Mouse (Mus musculus) embryonic facial prominence, embryonic 13.5 days (tissue): ENCODE measurements around the gene Nek10. TPM values are rescaled to one million over a fixed set of nuclear protein-coding genes. Genes with fewer than 3 reads are reported as not detected.

Experiments used
- ATAC-seq: fragments of 200-750 bp; cut with Nextera tagmentation; 2 replicates; pipeline ENCODE4 v1.8.0; 2017; ENCODE audit warnings: low read depth; ENCODE audit not compliant: insufficient number of reproducible peaks, insufficient read depth, low FRiP score, low TSS enrichment
- H3K27ac ChIP-seq: fragments of 300-500 bp; sonication (generic); 2 replicates; pipeline ENCODE4 v1.5.1; 2015; ENCODE audit warnings: moderate library complexity, mild to moderate bottlenecking, inconsistent platforms
- H3K27me3 ChIP-seq: fragments of 300-500 bp; sonication (generic); 2 replicates; pipeline ENCODE4 v1.6.1; 2015; ENCODE audit warnings: mild to moderate bottlenecking, inconsistent platforms
- H3K36me3 ChIP-seq: fragments of 300-500 bp; sonication (generic); 2 replicates; pipeline ENCODE4 v1.6.1; 2015; ENCODE audit warnings: mild to moderate bottlenecking, inconsistent platforms
- H3K4me1 ChIP-seq: fragments of 300-500 bp; sonication (generic); 2 replicates; pipeline ENCODE4 v1.6.1; 2015; ENCODE audit warnings: inconsistent platforms
- H3K4me2 ChIP-seq: fragments of 300-500 bp; sonication (generic); 2 replicates; pipeline ENCODE4 v1.6.1; 2015; ENCODE audit warnings: moderate library complexity, mild to moderate bottlenecking, inconsistent platforms
- H3K4me3 ChIP-seq: fragments of 300-500 bp; sonication (generic); 2 replicates; pipeline ENCODE4 v1.5.1; 2015; ENCODE audit warnings: mild to moderate bottlenecking, inconsistent platforms
- H3K9ac ChIP-seq: fragments of 300-500 bp; sonication (generic); 2 replicates; pipeline ENCODE4 v1.6.1; 2015; ENCODE audit warnings: mild to moderate bottlenecking, inconsistent platforms
- H3K9me3 ChIP-seq: fragments of 300-500 bp; sonication (generic); 2 replicates; pipeline ENCODE4 v1.6.1; 2016; ENCODE audit warnings: inconsistent platforms
- WGBS: fragments of 180-500 bp; shearing (Covaris S2); methylation state at CpG from one replicate; pipeline ENCODE4 v1.1.7; 2015; ENCODE audit warnings: mixed read lengths; 5-methylcytosine and 5-hydroxymethylcytosine counted together
- polyA plus RNA-seq: library from polyadenylated mRNA; unstranded; fragments of >200 nt; fragmentation: Nextera tagmentation; extraction: Ambion mirVana; gene quantifications from 2 replicates; pipeline ENCODE4 v1.2.1, GENCODE M21; 2015

Nek10 gene
- polyA plus RNA-seq, 1 experiment from 2014 or later: 0.03 TPM

- Histone ChIP-seq H3K4me3 (no peak overlapping the region), H3K27ac (no peak overlapping the region), H3K4me1 (no peaks in the 10 kb centered on the region), H3K4me2 (no peak overlapping the region), H3K9me3 (no peaks in the 10 kb centered on the region), H3K27me3 (no peaks in the 10 kb centered on the region), H3K36me3 (no peaks in the 10 kb centered on the region), H3K9ac (no peak overlapping the region)
- 72% methylated on average over 4 of the region's 4 CpGs for WGBS
- ATAC-seq: no peak
Measured at GRCm38 (mm10) chr14:14871700-14872099, 68.5 kb downstream of the Nek10 start.

GRCm38 (mm10) chr14:14893932-14894652 lies 90.9 kb downstream of the Nek10 start:
- no peak overlapping the region for H3K27ac ChIP-seq
- H3K4me1 ChIP-seq: no peaks in the 10 kb centered on the region
- H3K4me2 ChIP-seq: no peak overlapping the region
- no peaks in the 10 kb centered on the region for H3K9me3 ChIP-seq
- no peaks in the 10 kb centered on the region for H3K36me3 ChIP-seq
- H3K4me3 ChIP-seq: no peak overlapping the region
- ATAC-seq: no peak
- 13% methylated on average over 4 of the region's 4 CpGs for WGBS
- no peak overlapping the region for H3K9ac ChIP-seq
- H3K27me3 ChIP-seq: no peaks in the 10 kb centered on the region

GRCm38 (mm10) chr14:14894776-14895175 lies 91.6 kb downstream of the Nek10 start:
- H3K9ac ChIP-seq: no peak overlapping the region
- no peak overlapping the region for H3K4me2 ChIP-seq

GRCm38 (mm10) chr14:14895363-14895762 lies 92.1 kb downstream of the Nek10 start:
- WGBS: 87% methylated on average over 2 of the region's 2 CpGs
- Histone ChIP-seq H3K27me3 (no peaks in the 10 kb centered on the region), H3K36me3 (no peaks in the 10 kb centered on the region), H3K4me3 (no peak overlapping the region), H3K9ac (no peak overlapping the region), H3K4me2 (no peak overlapping the region), H3K9me3 (no peaks in the 10 kb centered on the region), H3K27ac (no peak overlapping the region), H3K4me1 (no peaks in the 10 kb centered on the region)
- no peak for ATAC-seq

More at GRCm38 (mm10) chr14:14894776-14895175, 91.6 kb downstream of the Nek10 start:
- no peak for ATAC-seq
- Histone ChIP-seq H3K27ac (no peak overlapping the region), H3K36me3 (no peaks in the 10 kb centered on the region), H3K4me3 (no peak overlapping the region), H3K9me3 (no peaks in the 10 kb centered on the region), H3K4me1 (no peaks in the 10 kb centered on the region), H3K27me3 (no peaks in the 10 kb centered on the region)

GRCm38 (mm10) chr14:14896399-14897136 lies 93.4 kb downstream of the Nek10 start:
- no peak overlapping the region for H3K4me3 ChIP-seq
- no peak overlapping the region for H3K9ac ChIP-seq
- H3K27ac ChIP-seq: no peak overlapping the region
- 89% methylated on average over 3 of the region's 3 CpGs for WGBS
- H3K4me1 ChIP-seq: no peaks in the 10 kb centered on the region
- no peak for ATAC-seq
- no peak overlapping the region for H3K4me2 ChIP-seq
- no peaks in the 10 kb centered on the region for H3K27me3 ChIP-seq
- no peaks in the 10 kb centered on the region for H3K36me3 ChIP-seq
- H3K9me3 ChIP-seq: no peaks in the 10 kb centered on the region

GRCm38 (mm10) chr14:14904750-14905529 lies 101.7 kb downstream of the Nek10 start:
- H3K9ac ChIP-seq: no peak overlapping the region
- no peaks in the 10 kb centered on the region for H3K4me1 ChIP-seq
- H3K27me3 ChIP-seq: no peaks in the 10 kb centered on the region
- no peaks in the 10 kb centered on the region for H3K36me3 ChIP-seq
- peak overlapping the region; percentile 44 for H3K4me2 ChIP-seq
- no peak overlapping the region for H3K4me3 ChIP-seq
- no peak for ATAC-seq
- H3K9me3 ChIP-seq: no peaks in the 10 kb centered on the region
- WGBS: 15% methylated on average over 9 of the region's 9 CpGs
- no peak overlapping the region for H3K27ac ChIP-seq

GRCm38 (mm10) chr14:14905530-14905852 lies 102.3 kb downstream of the Nek10 start:
- Histone ChIP-seq H3K27me3 (no peaks in the 10 kb centered on the region), H3K27ac (no peak overlapping the region), H3K9ac (no peak overlapping the region), H3K9me3 (no peaks in the 10 kb centered on the region), H3K4me1 (no peaks in the 10 kb centered on the region), H3K4me2 (no peak overlapping the region), H3K36me3 (no peaks in the 10 kb centered on the region), H3K4me3 (no peak overlapping the region)
- no peak for ATAC-seq
- 72% methylated on average over 5 of the region's 5 CpGs for WGBS

GRCm38 (mm10) chr14:14925615-14926014 lies 122.4 kb downstream of the Nek10 start:
- Histone ChIP-seq H3K27me3 (no peaks in the 10 kb centered on the region), H3K4me1 (no peaks in the 10 kb centered on the region), H3K9me3 (no peaks in the 10 kb centered on the region), H3K36me3 (no peaks in the 10 kb centered on the region), H3K27ac (no peak overlapping the region), H3K9ac (no peak overlapping the region), H3K4me3 (no peak overlapping the region), H3K4me2 (no peak overlapping the region)
- 63% methylated on average over 1 of the region's 1 CpGs for WGBS
- no peak for ATAC-seq

GRCm38 (mm10) chr14:14927559-14927958 lies 124.3 kb downstream of the Nek10 start:
- H3K4me2 ChIP-seq: no peak overlapping the region
- H3K4me1 ChIP-seq: no peaks in the 10 kb centered on the region
- no peaks in the 10 kb centered on the region for H3K9me3 ChIP-seq
- no peak for ATAC-seq
- H3K4me3 ChIP-seq: no peak overlapping the region
- H3K36me3 ChIP-seq: no peaks in the 10 kb centered on the region
- no peak overlapping the region for H3K27ac ChIP-seq
- H3K9ac ChIP-seq: no peak overlapping the region
- WGBS: 83% methylated on average over 2 of the region's 2 CpGs
- H3K27me3 ChIP-seq: no peaks in the 10 kb centered on the region

- 66% methylated on average over 2 of the region's 2 CpGs for WGBS
- no peaks in the 10 kb centered on the region for H3K27me3 ChIP-seq
Measured at GRCm38 (mm10) chr14:14934977-14935376, 131.8 kb downstream of the Nek10 start.

GRCm38 (mm10) chr14:14945930-14946329 lies 142.7 kb downstream of the Nek10 start:
- Histone ChIP-seq H3K36me3 (no peaks in the 10 kb centered on the region), H3K9ac (no peak overlapping the region), H3K9me3 (no peaks in the 10 kb centered on the region), H3K27me3 (no peaks in the 10 kb centered on the region), H3K4me3 (no peak overlapping the region), H3K4me2 (no peak overlapping the region), H3K27ac (no peak overlapping the region), H3K4me1 (no peaks in the 10 kb centered on the region)
- ATAC-seq: no peak

More at GRCm38 (mm10) chr14:14934977-14935376, 131.8 kb downstream of the Nek10 start:
- Histone ChIP-seq H3K27ac (no peak overlapping the region), H3K9ac (no peak overlapping the region), H3K4me1 (no peaks in the 10 kb centered on the region), H3K36me3 (no peaks in the 10 kb centered on the region), H3K4me3 (no peak overlapping the region), H3K4me2 (no peak overlapping the region), H3K9me3 (no peaks in the 10 kb centered on the region)
- no peak for ATAC-seq

GRCm38 (mm10) chr14:14949023-14949422 lies 145.8 kb downstream of the Nek10 start:
- no peaks in the 10 kb centered on the region for H3K9me3 ChIP-seq
- H3K4me3 ChIP-seq: no peak overlapping the region
- H3K27ac ChIP-seq: no peak overlapping the region
- no peaks in the 10 kb centered on the region for H3K36me3 ChIP-seq
- no peaks in the 10 kb centered on the region for H3K27me3 ChIP-seq
- no peak for ATAC-seq
- H3K4me2 ChIP-seq: no peak overlapping the region
- 86% methylated on average over 2 of the region's 2 CpGs for WGBS
- no peaks in the 10 kb centered on the region for H3K4me1 ChIP-seq
- no peak overlapping the region for H3K9ac ChIP-seq
